Mouse (Mus musculus) CD4-positive, CD25-positive, alpha-beta regulatory T cell, adult 2 months (primary cell): ENCODE data around the gene Myo10.
A peak's percentile ranks its signal among the peaks of the same experiment; 100 is the strongest.

Experiments used
- DNase-seq: peaks from one replicate; pipeline ENCODE4 v3.0.0-alpha.2; 2012; ENCODE audit warnings: low read depth, low spot score

Myo10 gene

DNA sequence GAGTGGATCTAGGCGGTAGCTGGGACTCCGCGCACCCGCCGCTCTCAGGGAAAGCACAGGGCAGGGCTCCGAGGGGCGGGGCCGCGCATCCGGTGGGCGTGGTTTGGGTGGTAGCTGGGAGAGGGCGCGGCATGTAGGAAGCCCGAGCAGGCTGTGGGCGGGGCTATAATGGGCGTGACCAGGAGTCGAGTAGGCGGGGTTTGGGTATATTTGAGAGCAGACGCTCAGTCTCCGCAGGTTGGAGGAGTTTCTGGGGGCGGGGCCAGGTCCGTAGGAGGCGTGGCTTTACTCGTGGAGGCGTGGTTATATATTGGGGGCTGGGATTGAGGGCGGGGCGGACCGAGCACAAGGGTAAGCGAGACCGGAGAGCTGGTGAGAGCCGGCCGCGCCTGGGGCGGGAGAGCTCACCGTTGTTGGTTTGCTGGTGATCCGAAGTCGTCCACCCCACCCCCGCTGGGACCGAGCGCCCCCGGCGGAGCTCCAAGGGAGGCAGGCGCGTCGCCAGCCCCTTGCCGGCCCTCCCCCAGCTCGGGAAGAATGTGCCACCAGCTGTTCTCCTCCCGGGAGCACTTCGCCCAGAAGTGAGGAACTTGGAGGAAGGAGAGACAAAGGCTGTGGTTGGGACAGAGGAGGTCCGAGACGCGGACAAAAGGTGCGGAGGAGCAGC, at the start of gene Myo10:
TSS of gene Myo10 (plus strand) at position 326 of the 667 bp plus-strand sequence.
- DNase-seq, result peak; percentile 99

DNA sequence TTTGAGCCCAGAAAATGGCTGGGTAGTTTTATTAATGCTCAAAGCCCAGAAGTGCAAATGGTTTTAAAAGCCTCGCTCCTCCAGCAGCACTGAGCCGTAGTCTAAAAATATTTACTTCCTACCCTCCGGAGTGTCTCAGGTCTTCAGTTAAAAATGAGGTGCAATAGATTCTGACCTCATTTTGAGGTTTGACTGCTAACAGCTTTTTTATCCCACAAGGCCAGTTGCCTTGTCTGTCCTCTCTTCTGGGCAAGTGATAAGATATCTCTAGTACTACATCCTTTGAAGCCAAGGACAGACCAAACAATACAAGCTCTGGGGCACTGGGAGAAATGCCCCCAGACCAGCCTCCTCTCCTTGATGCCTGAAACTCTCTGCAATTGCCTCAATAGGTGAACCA, 49.2 kb upstream of the Myo10 start:
- DNase-seq, result no peak

DNA sequence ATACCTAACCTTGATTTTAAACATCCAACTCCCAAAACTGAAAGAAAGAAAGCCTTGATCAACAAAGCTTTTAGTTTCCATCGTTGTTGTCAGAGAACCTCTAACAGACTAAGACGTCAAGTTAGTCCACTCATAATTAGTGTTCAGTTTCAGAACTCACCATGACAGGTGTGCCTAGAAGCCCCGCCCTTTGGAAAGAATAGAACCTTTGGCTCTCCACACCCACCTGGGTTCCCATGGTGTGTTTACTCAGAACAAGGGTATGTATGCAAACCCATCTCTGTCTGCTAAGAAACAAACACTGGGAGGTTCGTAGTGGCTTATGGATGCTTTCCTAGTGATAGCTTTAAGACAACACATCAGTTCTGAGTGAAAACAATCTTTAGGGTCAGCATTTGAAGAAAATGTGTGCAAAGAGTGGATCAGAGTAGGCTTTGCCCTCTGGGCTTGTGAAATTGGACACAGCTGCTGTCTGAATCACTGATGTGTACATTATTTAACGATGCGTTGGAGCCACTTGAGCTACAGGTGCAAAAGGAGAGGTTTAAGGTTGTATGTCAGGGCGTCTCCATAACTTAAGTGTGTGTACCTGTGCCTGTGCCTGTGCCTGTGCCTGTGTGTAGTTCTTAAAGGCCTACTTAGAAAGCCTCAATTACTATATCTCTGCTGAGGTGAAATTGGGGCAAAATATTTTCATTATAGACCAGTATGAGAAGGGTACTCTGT, 48.3 kb upstream of the Myo10 start:
- no peak for DNase-seq

DNA sequence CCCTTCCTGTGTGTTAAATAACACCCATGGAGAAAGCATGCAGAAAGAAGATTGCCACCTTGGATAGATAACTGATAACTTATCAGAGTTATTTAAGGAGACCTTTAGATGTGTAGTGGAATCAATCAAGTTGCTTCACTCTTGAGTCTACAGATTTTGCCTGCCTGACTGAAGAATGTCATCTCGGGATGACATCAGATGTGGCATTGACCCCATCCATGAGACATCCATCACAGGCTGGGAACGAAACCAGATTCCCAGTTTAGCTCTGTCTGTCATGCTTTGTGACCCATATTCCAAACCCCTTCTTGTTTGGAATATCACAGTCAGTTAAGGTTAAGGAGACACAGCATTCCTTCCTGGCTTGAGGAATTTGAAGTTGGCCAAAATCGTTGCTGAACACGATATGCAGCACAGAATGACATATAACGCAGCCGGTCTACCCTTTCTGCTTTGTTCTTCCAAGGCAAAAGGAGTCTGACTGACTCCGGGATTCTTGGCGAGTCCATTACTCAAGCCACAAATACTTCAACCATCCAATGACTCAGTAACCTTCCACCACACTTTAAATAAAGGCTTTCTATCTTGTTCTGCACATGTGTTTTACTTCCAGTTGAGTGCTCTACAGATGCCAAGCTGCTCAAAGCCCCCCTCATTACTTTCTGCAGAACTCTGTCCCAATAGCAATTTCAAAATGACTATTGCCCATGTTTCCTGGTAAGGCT, 44.8 kb upstream of the Myo10 start:
- no peak for DNase-seq

DNA sequence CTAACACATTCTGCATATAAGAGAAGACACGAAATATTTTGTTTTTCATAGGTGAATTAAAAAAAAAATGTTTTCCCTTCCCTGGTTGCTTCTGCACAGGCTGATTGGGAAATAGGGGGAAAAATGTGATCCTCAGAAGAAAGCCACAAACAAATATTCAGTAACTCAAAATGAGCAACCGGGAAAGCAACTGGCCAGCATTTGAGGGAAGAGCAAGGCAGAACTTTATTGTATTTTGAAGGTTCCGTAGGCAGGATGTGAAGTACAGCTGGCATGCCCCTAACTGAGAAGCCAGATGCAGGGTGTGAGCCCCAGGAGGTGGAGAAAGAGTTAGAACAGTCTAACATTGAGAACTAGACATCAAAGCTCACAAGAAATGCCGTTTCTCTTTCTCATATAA, 44.0 kb upstream of the Myo10 start:
- no peak for DNase-seq

DNA sequence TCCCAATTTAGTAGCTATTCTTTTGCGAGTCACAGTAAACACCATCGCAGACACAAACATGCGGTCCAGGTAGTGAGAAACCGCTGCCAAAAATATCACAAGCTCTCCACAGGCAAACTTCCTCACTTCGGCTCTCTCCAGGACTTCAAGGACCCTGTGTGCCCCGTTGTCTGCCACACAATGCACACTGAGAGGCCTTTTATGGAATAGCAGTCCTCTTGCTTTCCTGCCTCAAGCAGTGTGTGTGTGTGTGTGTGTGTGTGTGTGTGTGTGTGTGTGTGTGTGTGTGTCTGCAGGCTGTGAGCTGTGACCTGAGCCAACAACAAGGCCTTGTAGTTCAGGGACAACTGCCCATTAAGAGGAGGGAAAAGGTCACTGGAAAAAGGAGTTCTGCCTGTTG, 41.6 kb upstream of the Myo10 start:
- no peak for DNase-seq

DNA sequence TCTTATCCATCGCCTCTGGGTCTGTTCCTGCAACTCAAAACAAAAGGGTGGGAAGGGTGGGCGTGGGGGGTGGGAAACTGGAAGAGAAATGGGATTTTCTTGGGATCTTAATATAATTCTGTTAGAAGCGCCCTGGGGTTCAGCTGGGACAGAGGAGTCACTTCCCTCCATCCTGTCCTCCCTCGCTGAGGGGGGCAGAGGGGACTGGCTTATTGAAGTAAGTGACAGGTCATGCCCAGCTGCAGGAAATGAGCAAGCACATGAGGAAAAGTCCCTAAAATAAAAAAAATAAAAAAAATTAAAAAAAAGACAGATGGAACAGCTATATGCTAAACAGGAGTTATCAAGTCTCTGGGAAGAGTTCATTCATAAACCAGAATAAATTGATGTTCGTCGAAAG, 40.3 kb upstream of the Myo10 start:
- DNase-seq, result no peak

DNA sequence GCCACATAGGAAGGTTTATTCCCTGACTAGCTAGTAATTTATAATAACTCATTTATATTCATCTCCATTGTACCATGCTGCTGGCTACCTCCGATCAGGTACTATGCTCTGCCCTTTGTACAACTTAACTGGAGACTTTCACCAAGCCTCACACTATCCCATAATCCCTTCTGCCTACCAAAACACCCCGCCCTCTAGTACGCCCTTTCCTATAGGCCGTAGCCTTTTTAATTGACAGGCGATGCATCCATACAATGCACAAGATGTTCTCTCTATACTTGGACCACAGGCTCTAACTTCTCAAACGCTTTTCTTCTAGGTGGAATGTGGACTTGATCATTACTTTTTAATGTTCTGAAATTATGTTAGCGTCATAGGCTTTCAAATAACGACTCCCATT, 39.0 kb upstream of the Myo10 start:
- DNase-seq, result no peak

DNA sequence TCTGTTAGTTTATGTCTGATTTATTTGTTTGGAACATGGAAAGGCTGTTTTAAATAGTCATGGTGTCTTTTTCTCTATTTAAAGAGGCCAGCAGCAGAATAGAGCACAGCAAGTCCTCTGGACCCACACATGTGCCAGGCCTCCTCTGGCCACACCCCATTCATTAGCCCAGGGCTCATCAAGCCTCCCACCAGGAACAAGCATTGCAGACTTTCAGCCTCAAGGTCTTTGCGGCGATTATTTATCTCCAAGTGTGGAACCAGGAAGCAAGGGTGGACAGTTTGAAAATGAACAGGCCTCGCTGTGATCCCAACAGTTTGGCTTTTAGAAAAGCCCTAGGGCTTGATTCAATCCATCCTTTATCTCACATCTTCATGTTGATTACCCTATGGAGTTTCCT, 35.5 kb upstream of the Myo10 start:
- no peak for DNase-seq

DNA sequence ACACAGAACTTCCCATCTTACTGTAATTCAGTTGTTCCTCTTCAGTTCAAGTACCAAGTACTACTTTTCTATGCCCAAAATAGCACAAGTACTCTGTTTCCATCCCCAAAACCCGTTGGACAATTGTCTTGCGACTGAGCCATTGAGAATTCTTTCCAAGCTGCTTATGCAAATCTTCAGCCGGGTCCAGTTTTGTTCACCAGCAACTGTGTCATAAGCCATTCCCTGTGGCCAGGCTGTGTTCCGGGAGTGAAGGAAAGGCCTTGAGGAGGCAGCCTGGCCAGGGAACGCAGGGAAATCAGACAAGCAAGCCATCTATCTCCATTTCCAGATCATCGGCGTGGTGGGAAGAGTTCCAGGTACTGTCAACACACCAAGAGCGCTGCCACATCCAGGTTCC, 34.4 kb upstream of the Myo10 start:
- no peak for DNase-seq

DNA sequence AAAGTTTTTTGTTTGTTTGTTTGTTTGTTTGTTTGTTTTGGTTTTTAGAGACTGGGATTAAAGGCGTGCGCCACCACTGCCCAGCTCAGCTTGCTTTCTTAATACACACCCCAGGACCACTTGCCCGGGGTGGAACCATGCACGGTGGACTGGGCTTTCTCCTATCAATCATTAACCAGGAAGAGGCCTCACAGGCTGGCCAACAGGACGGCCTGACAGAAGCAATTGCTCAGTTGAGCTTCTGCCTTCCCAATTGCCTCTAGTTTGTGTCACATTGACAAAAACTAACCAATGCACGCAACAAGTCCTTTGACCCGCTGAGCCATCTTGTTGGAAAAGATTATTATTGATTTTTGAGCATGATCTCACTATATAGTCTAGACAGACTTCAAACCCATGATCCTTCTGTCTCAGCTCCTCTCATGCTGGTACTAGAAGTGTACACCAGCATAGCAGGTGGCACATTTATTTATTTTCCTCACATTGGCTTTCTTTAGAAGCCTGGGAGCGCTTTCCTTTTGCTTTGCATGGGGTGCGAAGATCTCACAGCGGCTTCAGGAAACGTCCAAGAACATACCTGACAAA, 32.9 kb upstream of the Myo10 start:
- no peak for DNase-seq

DNA sequence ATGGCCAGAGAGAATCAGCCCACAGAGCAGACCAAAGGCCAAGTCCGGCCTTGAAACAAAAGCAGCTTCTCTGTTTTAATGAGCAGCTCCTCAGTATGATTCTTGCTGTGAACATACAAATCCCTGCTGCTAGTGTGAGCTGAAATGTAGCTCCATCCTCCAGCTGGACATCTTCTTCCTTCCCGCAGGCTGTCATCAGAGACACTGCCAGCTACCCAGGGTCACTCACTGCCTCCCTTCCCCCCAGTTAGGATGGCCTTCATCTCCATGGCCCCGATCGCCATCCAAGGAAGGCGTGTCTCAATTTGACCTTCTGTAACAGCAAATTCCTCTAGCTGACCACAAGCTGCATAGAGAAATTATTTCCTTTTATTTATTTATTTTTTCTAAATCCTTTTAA, 32.4 kb upstream of the Myo10 start:
- no peak for DNase-seq

DNA sequence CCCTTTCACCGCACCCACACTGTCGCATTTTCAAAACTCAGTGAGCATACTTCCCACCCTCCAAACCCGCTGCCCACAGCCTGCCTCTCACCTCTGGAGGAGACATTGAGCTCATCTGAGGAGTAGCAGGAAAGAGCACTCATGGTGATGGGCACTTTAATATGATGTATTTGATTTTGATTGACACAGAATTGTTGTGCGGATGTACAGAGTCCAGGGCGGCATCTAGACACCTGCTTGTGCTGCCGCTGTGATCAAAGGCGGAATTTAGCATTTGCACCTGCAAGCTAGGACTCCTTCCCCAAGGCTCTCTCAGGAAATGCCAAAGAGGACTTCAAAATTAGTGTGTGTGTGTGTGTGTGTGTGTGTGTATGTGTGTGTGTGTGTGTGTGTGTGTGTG, 31.4 kb upstream of the Myo10 start:
- DNase-seq, result peak; percentile 9

DNA sequence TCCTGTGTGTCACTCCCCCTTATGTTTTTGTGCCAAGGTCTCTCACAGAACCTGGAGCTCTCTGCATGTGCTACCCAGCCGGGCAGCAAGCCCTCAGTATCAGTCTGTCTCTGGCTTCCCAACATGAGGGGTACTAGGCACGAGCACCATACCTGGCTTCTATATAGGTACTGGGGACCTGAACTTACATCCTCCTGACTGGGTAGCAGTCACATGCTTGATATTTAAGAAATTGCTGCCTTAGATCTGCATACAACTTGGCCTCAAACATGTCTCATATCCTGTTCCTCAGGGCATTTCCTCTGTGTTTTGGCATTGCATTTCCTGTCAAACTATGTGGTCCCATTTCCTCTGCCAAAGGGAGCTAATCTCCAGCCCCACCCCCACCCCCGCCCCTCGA, 30.4 kb upstream of the Myo10 start:
- DNase-seq, result peak; percentile 12

DNA sequence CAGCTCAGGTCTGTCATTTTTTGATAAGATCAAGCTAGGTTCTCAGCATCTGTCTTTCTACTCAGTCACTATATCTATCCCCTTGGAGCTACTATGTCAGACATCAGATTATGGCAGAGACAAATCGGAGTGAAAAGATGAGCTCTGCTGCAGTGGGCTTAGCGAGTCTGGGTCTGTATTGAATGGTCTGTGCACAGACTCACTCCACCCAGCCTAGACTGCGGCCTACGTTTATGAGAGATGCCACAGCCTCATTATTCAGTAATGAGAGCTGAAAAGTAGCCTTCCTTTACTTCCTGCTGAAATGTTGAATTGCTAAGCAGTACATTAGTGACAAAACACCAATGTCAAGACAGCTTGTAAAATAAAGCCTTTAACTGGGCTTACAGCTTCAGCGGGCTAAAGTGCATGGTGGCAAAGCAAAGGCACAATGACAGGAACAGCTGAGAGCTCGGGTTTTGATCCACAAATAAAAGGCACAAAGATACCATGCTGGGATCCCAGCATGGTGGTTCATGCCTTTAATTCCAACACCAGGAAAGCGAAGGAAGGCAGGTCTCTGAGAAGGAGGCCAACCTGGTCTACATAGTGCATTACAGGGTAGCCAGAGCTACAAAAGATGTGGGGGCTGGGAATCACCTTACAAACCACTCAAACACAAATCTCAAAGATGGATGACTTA, 28.7 kb upstream of the Myo10 start:
- no peak for DNase-seq

DNA sequence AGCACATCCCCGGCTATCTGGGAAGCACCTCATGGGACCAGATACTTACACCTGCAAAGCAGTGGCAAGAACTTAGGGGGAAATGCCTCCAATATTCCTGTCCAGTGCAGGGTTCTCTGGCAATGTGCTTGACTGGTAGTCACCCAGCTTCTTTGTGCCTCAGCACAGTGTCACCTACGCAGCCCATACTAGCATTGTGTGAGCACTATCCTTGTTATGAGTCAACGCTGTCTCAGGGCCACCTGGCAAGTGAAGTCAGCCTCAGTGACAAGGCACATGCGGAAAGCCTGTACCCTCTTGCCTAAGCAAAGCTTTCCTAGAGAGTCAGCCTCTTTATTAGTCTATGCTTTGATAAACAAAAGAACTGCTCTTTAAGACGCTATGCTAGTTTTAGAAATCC, 24.0 kb upstream of the Myo10 start:
- DNase-seq, result no peak

DNA sequence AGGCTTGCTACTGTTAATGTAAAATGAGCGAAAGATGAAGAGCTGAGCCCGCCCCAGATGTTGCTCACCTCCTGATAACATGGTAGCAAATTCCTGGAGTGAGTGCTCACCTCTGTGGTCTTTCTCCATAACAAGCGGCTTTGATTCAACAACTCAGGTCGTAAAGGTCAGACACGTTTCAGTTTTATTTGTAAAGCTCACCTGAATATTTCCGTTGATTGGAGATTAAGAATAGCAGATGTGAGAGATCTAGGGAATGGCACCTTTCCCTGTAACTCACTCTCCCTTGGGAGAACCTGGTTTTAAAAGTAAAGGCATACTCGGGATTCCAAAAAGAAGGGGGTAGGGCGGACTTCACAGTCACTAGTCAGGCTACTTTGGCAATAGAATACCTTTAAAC, 20.0 kb upstream of the Myo10 start:
- no peak for DNase-seq

DNA sequence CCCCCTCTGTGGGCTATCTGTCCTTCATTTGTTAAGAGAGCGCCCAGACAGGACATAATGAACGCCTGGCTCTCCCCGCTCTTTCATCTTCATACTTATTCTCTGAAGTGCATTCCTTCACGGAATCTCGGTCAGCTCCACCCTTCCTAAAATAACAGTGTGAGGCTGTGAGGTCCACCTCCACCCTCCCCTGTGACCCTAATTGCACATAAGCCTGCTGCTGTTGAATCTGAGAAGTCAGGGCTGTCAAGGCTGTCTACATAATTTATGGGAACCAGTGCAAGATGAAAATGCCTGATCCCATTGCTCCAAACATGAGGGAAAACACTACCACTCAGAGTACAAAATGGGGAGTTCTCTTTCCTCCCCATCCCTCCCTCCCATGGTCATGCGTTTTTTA, 19.0 kb upstream of the Myo10 start:
- DNase-seq, result no peak

DNA sequence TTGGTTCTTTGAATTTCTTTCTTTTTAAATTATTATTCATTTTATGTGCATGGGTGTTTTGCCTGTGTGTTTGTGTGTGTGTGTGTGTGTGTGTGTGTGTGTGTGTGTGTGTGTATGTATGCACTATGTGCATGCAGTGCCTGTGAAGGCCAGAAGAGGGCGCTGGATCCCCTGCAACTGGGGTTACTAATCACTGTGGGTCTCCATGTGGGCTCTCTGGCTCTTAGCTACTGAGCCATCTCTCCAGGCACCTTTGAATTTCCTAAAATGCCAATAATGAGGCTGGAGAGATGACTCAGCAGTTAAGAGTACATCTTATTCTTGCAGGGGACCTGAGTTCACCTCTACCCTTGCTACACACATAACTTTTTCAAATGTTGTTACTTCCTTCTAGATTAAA, 18.1 kb upstream of the Myo10 start:
- DNase-seq, result no peak

DNA sequence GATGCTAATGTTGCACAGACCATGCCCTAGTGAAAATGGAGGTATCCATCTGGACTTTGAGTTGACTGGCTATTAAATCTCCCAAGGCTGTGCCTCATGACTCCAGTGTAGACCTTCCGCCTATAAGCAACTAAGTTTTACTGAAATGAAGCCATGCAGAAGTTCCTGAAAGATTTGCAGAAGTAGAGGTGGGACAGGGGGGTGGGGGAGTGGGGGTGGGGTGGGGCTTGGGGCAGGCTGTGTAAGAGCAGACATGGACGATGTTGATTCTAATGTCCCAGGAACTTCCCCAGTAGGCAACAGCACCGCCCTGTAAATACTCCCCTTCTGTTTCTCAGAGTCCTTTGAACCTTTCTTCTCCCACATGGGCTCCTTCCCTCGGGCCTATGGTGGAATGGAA, 16.9 kb upstream of the Myo10 start:
- DNase-seq, result no peak

DNA sequence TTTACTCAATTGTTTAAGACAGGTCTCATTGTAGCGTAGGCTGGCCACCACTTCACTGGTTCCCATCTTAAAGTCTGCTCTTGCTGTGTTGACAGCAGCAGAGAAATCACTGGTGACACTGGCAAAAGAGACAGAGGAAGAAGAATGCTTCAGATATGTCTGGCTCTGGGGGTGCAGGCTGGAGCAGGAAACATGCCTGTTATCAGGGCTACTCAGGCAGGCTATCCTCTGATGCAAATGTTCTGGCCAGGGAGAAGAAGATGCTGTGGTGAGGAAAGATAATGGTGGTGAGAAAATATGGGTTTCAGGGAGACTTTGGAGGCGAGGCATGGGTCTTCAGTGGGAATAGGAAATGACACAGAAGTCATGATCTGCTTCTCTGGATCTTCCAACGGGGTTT, 13.6 kb upstream of the Myo10 start:
- DNase-seq, result no peak

DNA sequence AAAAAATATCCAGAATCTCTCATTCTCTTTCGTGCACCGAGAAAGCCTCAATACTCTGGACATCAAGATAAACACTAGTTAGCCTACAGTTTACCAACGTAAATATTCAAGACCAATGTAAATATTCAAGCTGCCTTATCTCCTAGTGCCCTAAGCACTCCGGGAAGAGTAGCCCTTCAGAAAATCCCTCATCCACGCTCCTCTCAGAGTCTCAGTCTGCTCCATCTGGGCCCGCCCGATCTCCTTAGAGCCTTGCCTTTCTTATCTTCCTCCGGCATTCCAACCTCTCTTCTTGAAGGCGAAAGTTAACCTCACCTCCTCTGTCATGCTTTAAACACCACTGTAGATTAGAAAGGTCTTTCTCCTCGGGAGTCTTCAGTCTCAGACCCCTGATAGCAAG, 13.1 kb upstream of the Myo10 start:
- DNase-seq, result no peak
